Mouse (Mus musculus) sigmoid colon, adult 10 weeks (tissue): ENCODE results near the gene Rtl8c. TPM values are rescaled to one million over a fixed set of nuclear protein-coding genes. Genes with fewer than 3 reads are reported as not detected.

ENCODE experiments used
- polyA plus RNA-seq: library from polyadenylated mRNA; stranded (reverse); fragments of 350-450 nt; fragmentation: Illumina TruSeq; extraction: RNeasy Lipid Tissue Mini Kit (QIAGEN cat#74804); gene quantifications from one replicate; pipeline ENCODE4 v1.2.3, GENCODE M21; 2014; ENCODE audit warnings: low read depth, low replicate concordance

Gene Rtl8c
- polyA plus RNA-seq: not detected

GRCm38 (mm10) chrX:53607242-53608121 is at the start of gene Rtl8c:
Rtl8c (plus strand) TSS chrX:53608032.

GRCm38 (mm10) chrX:53608879-53609278 is 1.0 kb downstream of the Rtl8c start, which contains the start of gene Gm14597:
Gm14597 (minus strand) TSS chrX:53608979.

DNA sequence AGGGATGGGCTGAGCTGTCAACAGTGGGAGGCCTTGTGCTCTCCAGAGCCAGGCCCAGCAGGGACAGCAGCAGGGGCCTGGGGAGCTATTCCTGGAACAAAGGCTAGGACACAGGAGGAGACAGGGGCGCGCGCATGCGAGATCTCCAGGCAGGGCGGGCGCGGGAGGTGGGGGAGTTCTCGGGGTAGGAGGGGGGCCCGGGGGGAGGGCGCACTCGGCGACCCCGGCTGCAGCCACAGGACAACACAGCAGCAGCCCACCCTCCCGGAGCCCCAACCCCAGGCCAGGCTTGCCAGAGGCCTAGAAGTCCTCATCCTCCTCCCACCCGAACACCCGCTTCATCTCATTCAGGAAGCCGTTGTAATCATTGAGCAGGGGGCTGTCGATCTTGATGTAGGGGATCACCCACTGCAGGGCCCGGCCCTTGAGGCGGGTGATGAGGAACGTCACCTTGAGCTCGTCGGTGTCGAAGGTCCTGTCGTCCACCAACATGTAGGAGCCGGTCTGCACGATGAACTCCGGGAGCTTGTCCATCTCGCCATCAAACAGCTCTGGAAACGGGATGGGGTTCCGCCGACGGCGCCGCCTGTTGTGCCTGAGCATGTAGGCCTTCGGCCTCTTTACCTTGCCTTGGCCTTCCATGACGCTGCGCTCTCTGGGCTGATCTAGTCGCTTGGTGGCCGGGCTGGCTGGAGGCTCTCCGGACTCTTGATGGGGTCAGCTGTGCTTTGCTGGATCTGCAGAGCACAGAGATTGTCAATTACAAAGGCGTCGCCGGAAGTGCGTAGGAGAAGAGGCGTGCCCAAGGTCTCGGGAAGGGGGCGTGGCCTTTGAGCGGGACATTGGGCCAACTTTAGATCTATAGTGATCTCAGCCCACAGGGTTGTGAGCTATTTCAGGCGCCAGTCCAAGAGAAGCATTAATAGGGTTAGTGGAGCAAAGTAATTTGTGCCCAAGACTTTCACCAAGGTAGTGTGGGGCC is 35.4 kb downstream of the Rtl8c start, which contains the start of gene Rtl8a:
Gene Rtl8a (minus strand): TSS at position 703 of the 982 bp plus-strand sequence.

Other genes with a start within 250 kb of the Rtl8c start
- gene Mospd1, start 237.5 kb upstream of the Rtl8c start, polyA plus RNA-seq: 99.9 TPM
- not detected for gene Etd, start 173.1 kb upstream of the Rtl8c start, polyA plus RNA-seq
- not detected for gene Gm14597, start 947 bp downstream of the Rtl8c start, polyA plus RNA-seq
- 3.2 TPM for gene Rtl8a, start 35.6 kb downstream of the Rtl8c start, polyA plus RNA-seq
- gene Rtl8b, start 62.4 kb downstream of the Rtl8c start, polyA plus RNA-seq: 2.5 TPM
- gene 4930502E18Rik, start 116.8 kb downstream of the Rtl8c start, polyA plus RNA-seq: 0.73 TPM
- gene 1700013H16Rik, start 149.8 kb downstream of the Rtl8c start, polyA plus RNA-seq: not detected
- gene Zfp36l3, start 168.4 kb downstream of the Rtl8c start, polyA plus RNA-seq: not detected
- gene Xlr, start 189.7 kb downstream of the Rtl8c start, polyA plus RNA-seq: 14.6 TPM